Mouse (Mus musculus): ENCODE measurements at regions not wholly inside any gene's neighbourhood (a gene's known extent, or its start where the extent isn't known, plus 50 kb on each side); places are given as distances from the start of the nearest gene placed in this dataset.

GRCm38 (mm10) chr13:78656196-78656595, 456.6 kb upstream of the Nr2f1 start:
- no peaks in the 10 kb centered on the region for H3K27me3 ChIP-seq (replicated peaks; ENCODE audit: control insufficient read depth, insufficient read depth, low read length)
- WGBS, result 82% methylated on average over 1 of the region's 1 CpGs
- DNase-seq (ENCODE audit: low spot score) (no peak), ATAC-seq (replicated peaks; ENCODE audit: low FRiP score, low TSS enrichment, low read depth) (no peak)
- no peak overlapping the region for H3K27ac ChIP-seq (ENCODE audit: low read depth)
- no peaks in the 10 kb centered on the region for H3K4me1 ChIP-seq (replicated peaks; ENCODE audit: control insufficient read depth, insufficient read depth, low read length)
- no peak overlapping the region for H3K4me2 ChIP-seq (ENCODE audit: low read length)
- no peak overlapping the region for H3K4me3 ChIP-seq (ENCODE audit: low read depth, low read length)
- no peaks in the 10 kb centered on the region for H3K9me3 ChIP-seq (ENCODE audit: control insufficient read depth, low read length)
- H3K36me3 ChIP-seq (ENCODE audit: control insufficient read depth, insufficient read depth, low read length), result no peaks in the 10 kb centered on the region
- no peak overlapping the region for H3K9ac ChIP-seq (ENCODE audit: low read length)

GRCm38 (mm10) chr13:78650824-78651223, 451.3 kb upstream of the Nr2f1 start:
- Histone ChIP-seq H3K36me3 (ENCODE audit: control insufficient read depth, insufficient read depth, low read length) (no peaks in the 10 kb centered on the region), H3K9ac (ENCODE audit: low read length) (no peak overlapping the region), H3K4me2 (ENCODE audit: low read length) (no peak overlapping the region), H3K27me3 (replicated peaks; ENCODE audit: control insufficient read depth, insufficient read depth, low read length) (no peaks in the 10 kb centered on the region), H3K4me3 (ENCODE audit: low read depth, low read length) (no peak overlapping the region), H3K27ac (ENCODE audit: low read depth) (no peak overlapping the region), H3K4me1 (replicated peaks; ENCODE audit: control insufficient read depth, insufficient read depth, low read length) (no peaks in the 10 kb centered on the region), H3K9me3 (ENCODE audit: control insufficient read depth, low read length) (no peaks in the 10 kb centered on the region)
- DNase-seq (ENCODE audit: low spot score) (no peak), ATAC-seq (replicated peaks; ENCODE audit: low FRiP score, low TSS enrichment, low read depth) (no peak)
- WGBS, result 88% methylated on average over 1 of the region's 1 CpGs

GRCm38 (mm10) chr13:78644556-78644955, 445.0 kb upstream of the Nr2f1 start:
- 50% methylated on average over 1 of the region's 1 CpGs for WGBS
- Histone ChIP-seq H3K9me3 (ENCODE audit: control insufficient read depth, low read length) (no peaks in the 10 kb centered on the region), H3K4me1 (replicated peaks; ENCODE audit: control insufficient read depth, insufficient read depth, low read length) (no peaks in the 10 kb centered on the region), H3K9ac (ENCODE audit: low read length) (no peak overlapping the region), H3K27ac (ENCODE audit: low read depth) (no peak overlapping the region), H3K4me3 (ENCODE audit: low read depth, low read length) (no peak overlapping the region), H3K27me3 (replicated peaks; ENCODE audit: control insufficient read depth, insufficient read depth, low read length) (no peaks in the 10 kb centered on the region), H3K36me3 (ENCODE audit: control insufficient read depth, insufficient read depth, low read length) (no peaks in the 10 kb centered on the region), H3K4me2 (ENCODE audit: low read length) (no peak overlapping the region)
- ATAC-seq (replicated peaks; ENCODE audit: low FRiP score, low TSS enrichment, low read depth) (no peak), DNase-seq (ENCODE audit: low spot score) (no peak)

- WGBS, result 18% methylated on average over 3 of the region's 3 CpGs
- no peaks in the 10 kb centered on the region for H3K27me3 ChIP-seq (replicated peaks; ENCODE audit: control insufficient read depth, insufficient read depth, low read length)
Observed at GRCm38 (mm10) chr13:78643023-78643422, 443.5 kb upstream of the Nr2f1 start.

GRCm38 (mm10) chr13:78642443-78642729, 442.8 kb upstream of the Nr2f1 start:
- H3K9me3 ChIP-seq (ENCODE audit: control insufficient read depth, low read length), result no peaks in the 10 kb centered on the region
- H3K4me1 ChIP-seq (replicated peaks; ENCODE audit: control insufficient read depth, insufficient read depth, low read length), result no peaks in the 10 kb centered on the region
- H3K27ac ChIP-seq (ENCODE audit: low read depth), result no peak overlapping the region
- no peak overlapping the region for H3K9ac ChIP-seq (ENCODE audit: low read length)
- H3K27me3 ChIP-seq (replicated peaks; ENCODE audit: control insufficient read depth, insufficient read depth, low read length), result no peaks in the 10 kb centered on the region
- H3K4me3 ChIP-seq (ENCODE audit: low read depth, low read length), result no peak overlapping the region
- no peaks in the 10 kb centered on the region for H3K36me3 ChIP-seq (ENCODE audit: control insufficient read depth, insufficient read depth, low read length)
- ATAC-seq (replicated peaks; ENCODE audit: low FRiP score, low TSS enrichment, low read depth), result no peak
- WGBS, result 78% methylated on average over 3 of the region's 3 CpGs
- DNase-seq (ENCODE audit: low spot score), result no peak
- no peak overlapping the region for H3K4me2 ChIP-seq (ENCODE audit: low read length)

More at GRCm38 (mm10) chr13:78643023-78643422, 443.5 kb upstream of the Nr2f1 start:
- DNase-seq (ENCODE audit: low spot score) (no peak), ATAC-seq (replicated peaks; ENCODE audit: low FRiP score, low TSS enrichment, low read depth) (no peak)
- H3K4me3 ChIP-seq (ENCODE audit: low read depth, low read length), result no peak overlapping the region
- no peak overlapping the region for H3K27ac ChIP-seq (ENCODE audit: low read depth)
- no peaks in the 10 kb centered on the region for H3K36me3 ChIP-seq (ENCODE audit: control insufficient read depth, insufficient read depth, low read length)
- no peaks in the 10 kb centered on the region for H3K9me3 ChIP-seq (ENCODE audit: control insufficient read depth, low read length)
- no peak overlapping the region for H3K4me2 ChIP-seq (ENCODE audit: low read length)
- H3K4me1 ChIP-seq (replicated peaks; ENCODE audit: control insufficient read depth, insufficient read depth, low read length), result no peaks in the 10 kb centered on the region
- no peak overlapping the region for H3K9ac ChIP-seq (ENCODE audit: low read length)

- H3K9ac ChIP-seq (ENCODE audit: low read length), result no peak overlapping the region
- H3K9me3 ChIP-seq (ENCODE audit: control insufficient read depth, low read length), result no peaks in the 10 kb centered on the region
- DNase-seq (ENCODE audit: low spot score), result no peak
- no peaks in the 10 kb centered on the region for H3K27me3 ChIP-seq (replicated peaks; ENCODE audit: control insufficient read depth, insufficient read depth, low read length)
- no peak for ATAC-seq (replicated peaks; ENCODE audit: low FRiP score, low TSS enrichment, low read depth)
- WGBS, result 86% methylated on average over 5 of the region's 5 CpGs
- H3K4me3 ChIP-seq (ENCODE audit: low read depth, low read length), result no peak overlapping the region
- no peaks in the 10 kb centered on the region for H3K36me3 ChIP-seq (ENCODE audit: control insufficient read depth, insufficient read depth, low read length)
- H3K27ac ChIP-seq (ENCODE audit: low read depth), result no peak overlapping the region
- H3K4me1 ChIP-seq (replicated peaks; ENCODE audit: control insufficient read depth, insufficient read depth, low read length), result no peaks in the 10 kb centered on the region
- no peak overlapping the region for H3K4me2 ChIP-seq (ENCODE audit: low read length)
Observed at GRCm38 (mm10) chr13:78641687-78642442, 442.3 kb upstream of the Nr2f1 start.

- Histone ChIP-seq H3K4me1 (replicated peaks; ENCODE audit: control insufficient read depth, insufficient read depth, low read length) (no peaks in the 10 kb centered on the region), H3K27ac (ENCODE audit: low read depth) (no peak overlapping the region), H3K4me2 (ENCODE audit: low read length) (no peak overlapping the region), H3K9ac (ENCODE audit: low read length) (no peak overlapping the region), H3K4me3 (ENCODE audit: low read depth, low read length) (no peak overlapping the region), H3K36me3 (ENCODE audit: control insufficient read depth, insufficient read depth, low read length) (no peaks in the 10 kb centered on the region), H3K9me3 (ENCODE audit: control insufficient read depth, low read length) (no peaks in the 10 kb centered on the region), H3K27me3 (replicated peaks; ENCODE audit: control insufficient read depth, insufficient read depth, low read length) (no peaks in the 10 kb centered on the region)
- WGBS, result 61% methylated on average over 1 of the region's 1 CpGs
- ATAC-seq (replicated peaks; ENCODE audit: low FRiP score, low TSS enrichment, low read depth), result no peak
- DNase-seq (ENCODE audit: low spot score), result no peak
Observed at GRCm38 (mm10) chr13:78640340-78640739, 440.8 kb upstream of the Nr2f1 start.

GRCm38 (mm10) chr13:78638462-78638861, 438.9 kb upstream of the Nr2f1 start:
- H3K4me1 ChIP-seq (replicated peaks; ENCODE audit: control insufficient read depth, insufficient read depth, low read length), result no peaks in the 10 kb centered on the region
- no peaks in the 10 kb centered on the region for H3K27me3 ChIP-seq (replicated peaks; ENCODE audit: control insufficient read depth, insufficient read depth, low read length)
- H3K4me2 ChIP-seq (ENCODE audit: low read length), result no peak overlapping the region
- no peak overlapping the region for H3K9ac ChIP-seq (ENCODE audit: low read length)
- no peak for DNase-seq (ENCODE audit: low spot score)
- no peak overlapping the region for H3K4me3 ChIP-seq (ENCODE audit: low read depth, low read length)
- H3K27ac ChIP-seq (ENCODE audit: low read depth), result no peak overlapping the region
- 91% methylated on average over 5 of the region's 5 CpGs for WGBS
- H3K9me3 ChIP-seq (ENCODE audit: control insufficient read depth, low read length), result no peaks in the 10 kb centered on the region
- no peaks in the 10 kb centered on the region for H3K36me3 ChIP-seq (ENCODE audit: control insufficient read depth, insufficient read depth, low read length)
- ATAC-seq (replicated peaks; ENCODE audit: low FRiP score, low TSS enrichment, low read depth), result no peak

- H3K4me2 ChIP-seq (ENCODE audit: low read length), result no peak overlapping the region
- WGBS, result 90% methylated on average over 2 of the region's 2 CpGs
Observed at GRCm38 (mm10) chr13:78631609-78632008, 432.1 kb upstream of the Nr2f1 start.

More at GRCm38 (mm10) chr13:78631609-78632008, 432.1 kb upstream of the Nr2f1 start:
- H3K9ac ChIP-seq (ENCODE audit: low read length), result no peak overlapping the region
- H3K4me1 ChIP-seq (replicated peaks; ENCODE audit: control insufficient read depth, insufficient read depth, low read length), result peaks cover 7% of the 10 kb centered on the region; the same call in 1 of the 2 replicates
- no peak overlapping the region for H3K27ac ChIP-seq (ENCODE audit: low read depth)
- no peak for DNase-seq (ENCODE audit: low spot score)
- no peaks in the 10 kb centered on the region for H3K27me3 ChIP-seq (replicated peaks; ENCODE audit: control insufficient read depth, insufficient read depth, low read length)
- ATAC-seq (replicated peaks; ENCODE audit: low FRiP score, low TSS enrichment, low read depth), result no peak
- H3K9me3 ChIP-seq (ENCODE audit: control insufficient read depth, low read length), result no peaks in the 10 kb centered on the region
- no peak overlapping the region for H3K4me3 ChIP-seq (ENCODE audit: low read depth, low read length)
- no peaks in the 10 kb centered on the region for H3K36me3 ChIP-seq (ENCODE audit: control insufficient read depth, insufficient read depth, low read length)

Measured in intestine, embryonic 14.5 days (tissue).